Mouse (Mus musculus): ENCODE results near the gene Ube2l6. TPM values are rescaled to one million over a fixed set of nuclear protein-coding genes. Genes with fewer than 3 reads are reported as not detected.
A peak's percentile ranks its signal among the peaks of the same experiment; 100 is the strongest.

The Ube2l6 gene
- polyA plus RNA-seq, 1 experiment: 140 TPM

DNA sequence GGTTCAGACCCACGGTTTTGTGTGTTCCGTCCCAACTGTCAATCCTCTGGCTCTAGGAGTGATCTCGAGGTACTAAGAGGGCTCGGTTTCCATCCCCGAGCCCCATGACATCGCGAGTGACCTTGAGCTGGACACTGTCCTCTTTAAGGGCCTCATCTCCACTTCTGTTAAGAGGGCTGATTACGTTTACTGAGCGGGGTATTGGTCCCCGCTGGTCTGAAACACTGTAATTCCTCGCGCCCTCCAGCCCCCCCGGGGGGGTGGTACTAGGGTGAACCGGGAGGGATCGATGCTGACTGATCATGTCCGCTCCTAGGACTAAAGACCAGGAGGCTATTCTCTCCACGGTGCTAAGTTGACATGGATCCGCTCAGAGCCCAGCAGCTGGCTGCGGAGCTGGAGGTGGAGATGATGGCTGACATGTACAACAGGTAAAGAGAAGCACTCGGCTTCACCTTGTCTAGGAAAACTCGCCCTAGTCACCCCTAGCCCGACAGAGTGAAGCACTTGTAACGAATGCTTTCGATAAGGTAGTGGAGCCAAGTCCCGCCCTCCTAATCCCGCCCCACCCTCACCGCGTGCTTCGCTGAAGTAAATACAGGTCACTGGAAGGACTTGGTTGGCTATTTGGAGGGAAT lies 28.8 kb downstream of the Ube2l6 start:
- TF ChIP-seq CTCF (IDR thresholded peaks at IDR 0.05; ENCODE audit: control insufficient read depth, insufficient read depth, low read length) (no peak), POLR2A (IDR thresholded peaks at IDR 0.05; ENCODE audit: borderline replicate concordance, control insufficient read depth, low read depth, low read length) (no peak)
- Histone ChIP-seq H3K4me1 (ENCODE audit: control insufficient read depth, insufficient read depth, low read length) (peaks cover 5% of the 10 kb centered on the region), H3K4me3 (replicated peaks; ENCODE audit: control insufficient read depth, low read depth, low read length) (peak overlapping the region; percentile 80), H3K27ac (ENCODE audit: control insufficient read depth, insufficient read depth, low read depth, low read length, poor library complexity) (peak overlapping the region; percentile 36)
- under 1% methylated on average over 29 of the region's 29 CpGs for WGBS

GRCm38 (mm10) chr2:84831666-84832391 lies 33.2 kb downstream of the Ube2l6 start:
- H3K4me3 ChIP-seq (replicated peaks; ENCODE audit: control insufficient read depth, low read depth, low read length): no peak overlapping the region
- TF ChIP-seq CTCF (IDR thresholded peaks at IDR 0.05; ENCODE audit: control insufficient read depth, insufficient read depth, low read length): peak; percentile 97
- no peak for TF ChIP-seq POLR2A (IDR thresholded peaks at IDR 0.05; ENCODE audit: borderline replicate concordance, control insufficient read depth, low read depth, low read length)
- H3K27ac ChIP-seq (ENCODE audit: control insufficient read depth, insufficient read depth, low read depth, low read length, poor library complexity): no peak overlapping the region; the same call in 1 of the 2 replicates
- 27% methylated on average over 10 of the region's 10 CpGs for WGBS
- peaks cover 3% of the 10 kb centered on the region for H3K4me1 ChIP-seq (ENCODE audit: control insufficient read depth, insufficient read depth, low read length)

DNA sequence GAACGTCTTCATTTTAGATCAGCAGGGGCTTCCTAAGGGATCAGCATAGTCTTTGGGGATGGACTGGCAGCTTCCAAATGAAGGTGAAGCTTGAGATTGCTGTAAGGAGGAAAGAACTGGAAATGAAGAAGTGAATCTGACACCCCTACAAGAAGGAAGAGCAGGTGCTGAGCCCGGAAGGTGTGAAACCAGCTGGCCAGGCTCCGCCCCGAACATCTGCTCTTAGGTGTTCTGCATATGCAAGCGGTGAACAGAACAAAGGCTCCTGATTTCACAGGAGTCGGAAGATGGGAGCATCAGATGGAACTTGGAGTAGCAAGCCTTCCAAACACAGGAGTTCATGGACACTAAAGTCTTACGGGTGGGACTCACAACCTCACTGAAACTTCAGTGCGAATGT lies 38.5 kb downstream of the Ube2l6 start:
- 69% methylated on average over 8 of the region's 8 CpGs for WGBS
- H3K4me3 ChIP-seq (replicated peaks; ENCODE audit: control insufficient read depth, low read depth, low read length): no peak overlapping the region
- H3K27ac ChIP-seq (ENCODE audit: control insufficient read depth, insufficient read depth, low read depth, low read length, poor library complexity): no peak overlapping the region
- peaks cover under 1% of the 10 kb centered on the region for H3K4me1 ChIP-seq (ENCODE audit: control insufficient read depth, insufficient read depth, low read length)
- no peak for TF ChIP-seq POLR2A (IDR thresholded peaks at IDR 0.05; ENCODE audit: borderline replicate concordance, control insufficient read depth, low read depth, low read length)
- TF ChIP-seq CTCF (IDR thresholded peaks at IDR 0.05; ENCODE audit: control insufficient read depth, insufficient read depth, low read length): no peak

- H3K27ac ChIP-seq (ENCODE audit: control insufficient read depth, insufficient read depth, low read depth, low read length, poor library complexity): no peak overlapping the region
Measured at GRCm38 (mm10) chr2:84837817-84838592, 39.4 kb downstream of the Ube2l6 start.

GRCm38 (mm10) chr2:84838593-84838949 lies 39.9 kb downstream of the Ube2l6 start, which contains the start of gene Slc43a1:
Gene Slc43a1, plus strand, starts transcription at chr2:84838850.
- WGBS: 15% methylated on average over 10 of the region's 10 CpGs
- H3K4me1 ChIP-seq (ENCODE audit: control insufficient read depth, insufficient read depth, low read length): no peaks in the 10 kb centered on the region; the same call in 1 of the 2 replicates
- peak within 1 kb of the TSS; percentile 68 for H3K4me3 ChIP-seq (replicated peaks; ENCODE audit: control insufficient read depth, low read depth, low read length)
- peak within 1 kb of the TSS; percentile 74 for H3K27ac ChIP-seq (ENCODE audit: control insufficient read depth, insufficient read depth, low read depth, low read length, poor library complexity)
- TF ChIP-seq POLR2A (IDR thresholded peaks at IDR 0.05; ENCODE audit: borderline replicate concordance, control insufficient read depth, low read depth, low read length) (no peak), CTCF (IDR thresholded peaks at IDR 0.05; ENCODE audit: control insufficient read depth, insufficient read depth, low read length) (no peak)

More at GRCm38 (mm10) chr2:84837817-84838592, 39.4 kb downstream of the Ube2l6 start:
- H3K4me1 ChIP-seq (ENCODE audit: control insufficient read depth, insufficient read depth, low read length): no peaks in the 10 kb centered on the region; the same call in 1 of the 2 replicates
- 23% methylated on average over 9 of the region's 9 CpGs for WGBS
- peak overlapping the region; percentile 19 for H3K4me3 ChIP-seq (replicated peaks; ENCODE audit: control insufficient read depth, low read depth, low read length)
- TF ChIP-seq CTCF (IDR thresholded peaks at IDR 0.05; ENCODE audit: control insufficient read depth, insufficient read depth, low read length): no peak
- no peak for TF ChIP-seq POLR2A (IDR thresholded peaks at IDR 0.05; ENCODE audit: borderline replicate concordance, control insufficient read depth, low read depth, low read length)

- under 1% methylated on average over 47 of the region's 47 CpGs for WGBS
- peak overlapping the region; percentile 74 for H3K27ac ChIP-seq (ENCODE audit: control insufficient read depth, insufficient read depth, low read depth, low read length, poor library complexity)
- no peaks in the 10 kb centered on the region; the same call in 1 of the 2 replicates for H3K4me1 ChIP-seq (ENCODE audit: control insufficient read depth, insufficient read depth, low read length)
- TF ChIP-seq POLR2A (IDR thresholded peaks at IDR 0.05; ENCODE audit: borderline replicate concordance, control insufficient read depth, low read depth, low read length): peak; percentile 86
- TF ChIP-seq CTCF (IDR thresholded peaks at IDR 0.05; ENCODE audit: control insufficient read depth, insufficient read depth, low read length): no peak
- peak overlapping the region; percentile 68 for H3K4me3 ChIP-seq (replicated peaks; ENCODE audit: control insufficient read depth, low read depth, low read length)
Measured at GRCm38 (mm10) chr2:84838993-84839980, 40.7 kb downstream of the Ube2l6 start.

- Histone ChIP-seq H3K27ac (ENCODE audit: control insufficient read depth, insufficient read depth, low read depth, low read length, poor library complexity) (peak overlapping the region; percentile 74), H3K4me1 (ENCODE audit: control insufficient read depth, insufficient read depth, low read length) (no peaks in the 10 kb centered on the region; the same call in 1 of the 2 replicates), H3K4me3 (replicated peaks; ENCODE audit: control insufficient read depth, low read depth, low read length) (peak overlapping the region; percentile 68)
- under 1% methylated on average over 54 of the region's 54 CpGs for WGBS
- TF ChIP-seq POLR2A (IDR thresholded peaks at IDR 0.05; ENCODE audit: borderline replicate concordance, control insufficient read depth, low read depth, low read length) (peak; percentile 86; the same call in 1 of the 2 replicates), CTCF (IDR thresholded peaks at IDR 0.05; ENCODE audit: control insufficient read depth, insufficient read depth, low read length) (no peak)
Measured at GRCm38 (mm10) chr2:84840016-84840747, 41.6 kb downstream of the Ube2l6 start.
